Mouse (Mus musculus) heart, embryonic 15.5 days (tissue): ENCODE measurements around the gene Bicdl1. TPM values are rescaled to one million over a fixed set of nuclear protein-coding genes. Genes with fewer than 3 reads are reported as not detected.

Experiments used
- ATAC-seq: fragments of 200-750 bp; cut with Nextera tagmentation; replicated peaks from 2 replicates; pipeline ENCODE4 v1.8.0; 2017; ENCODE audit warnings: low read depth, moderate TSS enrichment; ENCODE audit not compliant: insufficient number of reproducible peaks, insufficient read depth, low FRiP score
- H3K27ac ChIP-seq: fragments of 300-500 bp; sonication (generic); 2 replicates; pipeline ENCODE4 v1.5.1; 2015; ENCODE audit warnings: mild to moderate bottlenecking, inconsistent platforms
- H3K27me3 ChIP-seq: fragments of 300-500 bp; sonication (generic); 2 replicates; pipeline ENCODE4 v1.6.1; 2015; ENCODE audit warnings: inconsistent platforms
- H3K36me3 ChIP-seq: fragments of 300-500 bp; sonication (generic); 2 replicates; pipeline ENCODE4 v1.6.1; 2015; ENCODE audit warnings: mild to moderate bottlenecking, inconsistent platforms
- H3K4me1 ChIP-seq: fragments of 300-500 bp; sonication (generic); replicated peaks from 2 replicates; pipeline ENCODE4 v1.6.1; 2015; ENCODE audit warnings: inconsistent platforms
- H3K4me2 ChIP-seq: fragments of 300-500 bp; sonication (generic); 2 replicates; pipeline ENCODE4 v1.6.1; 2015; ENCODE audit warnings: inconsistent platforms, mild to moderate bottlenecking, moderate library complexity
- H3K4me3 ChIP-seq: fragments of 300-500 bp; sonication (generic); 2 replicates; pipeline ENCODE4 v1.5.1; 2015; ENCODE audit warnings: mild to moderate bottlenecking, inconsistent platforms
- H3K9ac ChIP-seq: fragments of 300-500 bp; sonication (generic); 2 replicates; pipeline ENCODE4 v1.6.1; 2015; ENCODE audit warnings: mild to moderate bottlenecking, inconsistent platforms
- H3K9me3 ChIP-seq: fragments of 300-500 bp; sonication (generic); replicated peaks from 2 replicates; pipeline ENCODE4 v1.6.1; 2016; ENCODE audit warnings: inconsistent platforms
- WGBS: fragments of 180-500 bp; shearing (Covaris S2); methylation state at CpG from one replicate; pipeline ENCODE4 v1.1.7; 2015; ENCODE audit warnings: mixed read lengths; 5-methylcytosine and 5-hydroxymethylcytosine counted together
- polyA plus RNA-seq: library from polyadenylated mRNA; unstranded; fragments of >200 nt; fragmentation: Nextera tagmentation; extraction: Ambion mirVana; gene quantifications from 2 replicates; pipeline ENCODE4 v1.2.1, GENCODE M21; 2015

Bicdl1 gene
- polyA plus RNA-seq, 1 experiment from 2014 or later: 6.6 TPM

- Histone ChIP-seq H3K36me3 (no peaks in the 10 kb centered on the region), H3K4me2 (no peak overlapping the region), H3K4me3 (no peak overlapping the region), H3K27me3 (peaks cover 5% of the 10 kb centered on the region), H3K9me3 (no peaks in the 10 kb centered on the region), H3K9ac (no peak overlapping the region), H3K4me1 (no peaks in the 10 kb centered on the region), H3K27ac (no peak overlapping the region)
- 74% methylated on average over 10 of the region's 10 CpGs for WGBS
- ATAC-seq: no peak
Observed at GRCm38 (mm10) chr5:115724422-115724821, 7.0 kb downstream of the Bicdl1 start.

GRCm38 (mm10) chr5:115722188-115722959 lies 9.0 kb downstream of the Bicdl1 start:
- WGBS: 76% methylated on average over 21 of the region's 21 CpGs
- H3K27me3 ChIP-seq: no peaks in the 10 kb centered on the region
- no peaks in the 10 kb centered on the region for H3K36me3 ChIP-seq
- no peak overlapping the region for H3K4me3 ChIP-seq
- no peaks in the 10 kb centered on the region for H3K4me1 ChIP-seq
- no peak for ATAC-seq
- H3K4me2 ChIP-seq: no peak overlapping the region
- H3K9me3 ChIP-seq: no peaks in the 10 kb centered on the region
- no peak overlapping the region for H3K27ac ChIP-seq
- no peak overlapping the region for H3K9ac ChIP-seq

- 44% methylated on average over 3 of the region's 3 CpGs for WGBS
- H3K27ac ChIP-seq: no peak overlapping the region
Observed at GRCm38 (mm10) chr5:115720761-115721160, 10.7 kb downstream of the Bicdl1 start.

GRCm38 (mm10) chr5:115717693-115718092 lies 13.7 kb downstream of the Bicdl1 start:
- H3K27me3 ChIP-seq: no peaks in the 10 kb centered on the region
- H3K4me2 ChIP-seq: no peak overlapping the region
- WGBS: 81% methylated on average over 3 of the region's 3 CpGs
- H3K9ac ChIP-seq: no peak overlapping the region
- H3K4me1 ChIP-seq: no peaks in the 10 kb centered on the region
- H3K9me3 ChIP-seq: no peaks in the 10 kb centered on the region
- H3K4me3 ChIP-seq: no peak overlapping the region
- no peaks in the 10 kb centered on the region for H3K36me3 ChIP-seq
- no peak overlapping the region for H3K27ac ChIP-seq
- no peak for ATAC-seq

More at GRCm38 (mm10) chr5:115720761-115721160, 10.7 kb downstream of the Bicdl1 start:
- Histone ChIP-seq H3K4me1 (no peaks in the 10 kb centered on the region), H3K4me3 (no peak overlapping the region), H3K36me3 (no peaks in the 10 kb centered on the region), H3K9ac (no peak overlapping the region), H3K9me3 (no peaks in the 10 kb centered on the region), H3K4me2 (no peak overlapping the region), H3K27me3 (no peaks in the 10 kb centered on the region)
- ATAC-seq: no peak

GRCm38 (mm10) chr5:115717106-115717505 lies 14.3 kb downstream of the Bicdl1 start:
- H3K36me3 ChIP-seq: no peaks in the 10 kb centered on the region
- no peak overlapping the region for H3K4me2 ChIP-seq
- H3K9ac ChIP-seq: no peak overlapping the region
- no peak overlapping the region for H3K27ac ChIP-seq
- H3K9me3 ChIP-seq: no peaks in the 10 kb centered on the region
- WGBS: 74% methylated on average over 3 of the region's 3 CpGs
- no peak overlapping the region for H3K4me3 ChIP-seq
- no peaks in the 10 kb centered on the region for H3K4me1 ChIP-seq
- no peak for ATAC-seq
- no peaks in the 10 kb centered on the region for H3K27me3 ChIP-seq

- H3K4me1 ChIP-seq: no peaks in the 10 kb centered on the region
- no peak overlapping the region for H3K9ac ChIP-seq
- H3K27me3 ChIP-seq: no peaks in the 10 kb centered on the region
- WGBS: 61% methylated on average over 6 of the region's 6 CpGs
- no peaks in the 10 kb centered on the region for H3K9me3 ChIP-seq
- ATAC-seq: no peak
- H3K4me2 ChIP-seq: no peak overlapping the region
- no peaks in the 10 kb centered on the region for H3K36me3 ChIP-seq
- no peak overlapping the region for H3K4me3 ChIP-seq
- H3K27ac ChIP-seq: no peak overlapping the region
Observed at GRCm38 (mm10) chr5:115716426-115716825, 15.0 kb downstream of the Bicdl1 start.

- Histone ChIP-seq H3K27me3 (no peaks in the 10 kb centered on the region), H3K4me3 (no peak overlapping the region), H3K36me3 (no peaks in the 10 kb centered on the region), H3K27ac (no peak overlapping the region), H3K4me2 (no peak overlapping the region), H3K4me1 (no peaks in the 10 kb centered on the region), H3K9ac (no peak overlapping the region), H3K9me3 (no peaks in the 10 kb centered on the region)
- 88% methylated on average over 7 of the region's 7 CpGs for WGBS
- no peak for ATAC-seq
Observed at GRCm38 (mm10) chr5:115714761-115715160, 16.7 kb downstream of the Bicdl1 start.

- Histone ChIP-seq H3K9me3 (no peaks in the 10 kb centered on the region), H3K36me3 (no peaks in the 10 kb centered on the region), H3K9ac (no peak overlapping the region), H3K27me3 (no peaks in the 10 kb centered on the region), H3K4me3 (no peak overlapping the region), H3K27ac (no peak overlapping the region), H3K4me1 (no peaks in the 10 kb centered on the region), H3K4me2 (no peak overlapping the region)
- ATAC-seq: no peak
- WGBS: 69% methylated on average over 6 of the region's 6 CpGs
Observed at GRCm38 (mm10) chr5:115712487-115712886, 18.9 kb downstream of the Bicdl1 start.

GRCm38 (mm10) chr5:115711636-115712419 lies 19.6 kb downstream of the Bicdl1 start:
- H3K4me3 ChIP-seq: no peak overlapping the region
- H3K27ac ChIP-seq: no peak overlapping the region
- no peaks in the 10 kb centered on the region for H3K9me3 ChIP-seq
- H3K4me2 ChIP-seq: no peak overlapping the region
- H3K27me3 ChIP-seq: no peaks in the 10 kb centered on the region
- H3K36me3 ChIP-seq: no peaks in the 10 kb centered on the region
- H3K4me1 ChIP-seq: no peaks in the 10 kb centered on the region
- WGBS: 67% methylated on average over 11 of the region's 11 CpGs
- no peak for ATAC-seq
- no peak overlapping the region for H3K9ac ChIP-seq

GRCm38 (mm10) chr5:115710171-115710570 lies 21.2 kb downstream of the Bicdl1 start:
- ATAC-seq: no peak
- no peak overlapping the region for H3K9ac ChIP-seq
- no peaks in the 10 kb centered on the region for H3K27me3 ChIP-seq
- H3K9me3 ChIP-seq: no peaks in the 10 kb centered on the region
- H3K4me2 ChIP-seq: no peak overlapping the region
- 74% methylated on average over 4 of the region's 4 CpGs for WGBS
- no peaks in the 10 kb centered on the region for H3K36me3 ChIP-seq
- no peaks in the 10 kb centered on the region for H3K4me1 ChIP-seq
- H3K4me3 ChIP-seq: no peak overlapping the region
- no peak overlapping the region for H3K27ac ChIP-seq

- WGBS: 43% methylated on average over 3 of the region's 3 CpGs
- H3K4me1 ChIP-seq: no peaks in the 10 kb centered on the region
- ATAC-seq: no peak
- no peak overlapping the region for H3K27ac ChIP-seq
- H3K9ac ChIP-seq: no peak overlapping the region
- H3K36me3 ChIP-seq: no peaks in the 10 kb centered on the region
- no peak overlapping the region for H3K4me3 ChIP-seq
- no peaks in the 10 kb centered on the region for H3K9me3 ChIP-seq
- H3K27me3 ChIP-seq: no peaks in the 10 kb centered on the region
- no peak overlapping the region for H3K4me2 ChIP-seq
Observed at GRCm38 (mm10) chr5:115708930-115709329, 22.5 kb downstream of the Bicdl1 start.
